Mouse (Mus musculus) embryonic facial prominence, embryonic 15.5 days (tissue): ENCODE data around the gene Entpd3. TPM values are rescaled to one million over a fixed set of nuclear protein-coding genes. Genes with fewer than 3 reads are reported as not detected.
A peak's percentile ranks its signal among the peaks of the same experiment; 100 is the strongest.

Experiments
- ATAC-seq: fragments of 200-750 bp; cut with Nextera tagmentation; 2 replicates; pipeline ENCODE4 v1.8.0; 2017; ENCODE audit warnings: low read depth, moderate TSS enrichment; ENCODE audit not compliant: insufficient number of reproducible peaks, low FRiP score, low TSS enrichment
- H3K27ac ChIP-seq: fragments of 300-500 bp; sonication (generic); replicated peaks from 2 replicates; pipeline ENCODE4 v1.5.1; 2015; ENCODE audit warnings: mild to moderate bottlenecking, inconsistent platforms
- H3K27me3 ChIP-seq: fragments of 300-500 bp; sonication (generic); 2 replicates; pipeline ENCODE4 v1.6.1; 2015; ENCODE audit warnings: inconsistent platforms
- H3K36me3 ChIP-seq: fragments of 300-500 bp; sonication (generic); 2 replicates; pipeline ENCODE4 v1.6.1; 2015; ENCODE audit warnings: mild to moderate bottlenecking, inconsistent platforms
- H3K4me1 ChIP-seq: fragments of 300-500 bp; sonication (generic); 2 replicates; pipeline ENCODE4 v1.6.1; 2015; ENCODE audit warnings: inconsistent platforms
- H3K4me2 ChIP-seq: fragments of 300-500 bp; sonication (generic); replicated peaks from 2 replicates; pipeline ENCODE4 v1.6.1; 2015; ENCODE audit warnings: mild to moderate bottlenecking, inconsistent platforms
- H3K4me3 ChIP-seq: fragments of 300-500 bp; sonication (generic); replicated peaks from 2 replicates; pipeline ENCODE4 v1.5.1; 2015; ENCODE audit warnings: mild to moderate bottlenecking, inconsistent platforms
- H3K9ac ChIP-seq: fragments of 300-500 bp; sonication (generic); 2 replicates; pipeline ENCODE4 v1.6.1; 2015; ENCODE audit warnings: inconsistent platforms
- H3K9me3 ChIP-seq: fragments of 300-500 bp; sonication (generic); replicated peaks from 2 replicates; pipeline ENCODE4 v1.6.1; 2016; ENCODE audit warnings: inconsistent platforms
- WGBS: fragments of 180-500 bp; shearing (Covaris S2); methylation state at CpG from one replicate; pipeline ENCODE4 v1.1.7; 2015; 5-methylcytosine and 5-hydroxymethylcytosine counted together
- polyA plus RNA-seq: library from polyadenylated mRNA; unstranded; fragments of >200 nt; fragmentation: Nextera tagmentation; extraction: Ambion mirVana; gene quantifications from 2 replicates; pipeline ENCODE4 v1.2.1, GENCODE M21; 2015

The Entpd3 gene
- polyA plus RNA-seq, 1 experiment from 2014 or later: 6.6 TPM

DNA sequence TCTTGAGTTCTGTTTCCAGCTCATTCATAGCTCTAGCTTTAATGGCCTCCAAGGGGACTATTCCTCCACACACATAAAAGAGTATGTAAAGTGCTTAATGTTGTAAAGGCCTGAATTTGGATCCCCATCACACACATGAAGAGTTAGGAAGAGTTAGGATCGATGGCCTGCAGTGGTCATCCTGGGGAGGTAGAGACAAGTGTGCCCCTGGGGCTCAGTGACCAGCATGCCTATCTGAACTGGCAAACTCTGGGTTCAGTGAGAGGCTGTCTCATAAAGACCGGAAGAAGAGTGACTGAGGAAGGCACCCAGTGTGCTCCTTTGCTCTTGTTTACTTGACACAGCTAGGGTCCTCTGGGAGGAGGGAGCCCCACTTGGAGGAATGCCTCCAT, 30.7 kb downstream of the Entpd3 start:
- Histone ChIP-seq H3K4me2 (peak overlapping the region; percentile 81), H3K9ac (peak overlapping the region; percentile 43; the same call in 1 of the 2 replicates), H3K4me3 (peak overlapping the region; percentile 91), H3K36me3 (peaks cover 31% of the 10 kb centered on the region), H3K27ac (no peak overlapping the region; the same call in 1 of the 2 replicates), H3K27me3 (no peaks in the 10 kb centered on the region), H3K9me3 (no peaks in the 10 kb centered on the region), H3K4me1 (peaks cover 23% of the 10 kb centered on the region)
- 31% methylated on average over 2 of the region's 2 CpGs for WGBS
- ATAC-seq: no peak

DNA sequence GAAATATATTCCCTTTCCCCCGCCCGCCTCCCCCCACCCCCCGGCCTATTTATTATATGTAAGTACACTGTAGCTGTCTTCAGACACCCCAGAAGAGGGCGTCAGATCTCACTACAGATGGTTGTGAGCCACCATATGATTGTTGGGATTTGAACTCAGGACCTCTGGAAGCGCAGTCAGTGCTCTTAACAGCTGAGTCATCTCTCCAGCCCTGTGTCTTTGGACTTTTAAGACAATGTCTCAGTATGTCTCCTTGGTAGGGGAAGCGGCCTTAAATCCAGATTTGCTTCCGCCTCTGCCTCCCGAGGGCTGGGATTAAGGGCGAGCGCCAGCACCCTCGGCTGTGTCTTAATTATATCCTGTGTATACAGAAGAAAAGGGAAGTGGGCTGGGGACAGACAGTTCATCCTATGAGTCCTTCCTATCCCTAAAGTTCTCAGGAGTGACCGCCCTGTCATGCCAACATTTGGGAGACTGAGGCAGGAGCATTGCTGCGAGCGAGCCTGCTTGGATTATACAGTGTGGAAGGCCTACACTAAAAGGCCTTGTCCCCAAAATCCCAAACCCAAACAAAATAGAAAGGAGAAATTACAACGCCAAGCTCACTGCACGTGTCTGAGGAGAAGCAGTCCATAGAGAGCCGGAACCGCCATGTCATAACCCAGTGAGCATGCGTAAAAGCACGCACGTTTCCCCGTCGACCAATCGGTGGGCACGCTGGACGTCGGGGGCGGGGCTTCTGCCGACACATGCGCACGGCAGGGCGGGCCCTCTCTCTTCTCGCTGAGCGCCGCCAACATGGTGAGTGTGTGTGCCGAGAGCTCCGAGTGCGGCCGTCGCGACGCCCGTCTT, 31.3 kb downstream of the Entpd3 start, which contains the start of gene Rpl14:
Rpl14 (plus strand) TSS at position 704 of the 852 bp plus-strand sequence.
- Histone ChIP-seq H3K4me1 (peaks cover 23% of the 10 kb centered on the region), H3K27ac (peak within 1 kb of the TSS; percentile 84), H3K4me2 (peak within 1 kb of the TSS; percentile 81), H3K4me3 (peak within 1 kb of the TSS; percentile 91), H3K27me3 (no peaks in the 10 kb centered on the region), H3K9me3 (no peaks in the 10 kb centered on the region), H3K36me3 (peaks cover 37% of the 10 kb centered on the region), H3K9ac (peak within 1 kb of the TSS; percentile 93)
- peak; percentile 97 for ATAC-seq
- WGBS: 4% methylated on average over 43 of the region's 43 CpGs

GRCm38 (mm10) chr9:120571593-120572385, 32.2 kb downstream of the Entpd3 start:
- Histone ChIP-seq H3K4me1 (peaks cover 30% of the 10 kb centered on the region), H3K9me3 (no peaks in the 10 kb centered on the region), H3K27ac (peak overlapping the region; percentile 82), H3K36me3 (peaks cover 41% of the 10 kb centered on the region), H3K27me3 (no peaks in the 10 kb centered on the region), H3K4me2 (peak overlapping the region; percentile 79), H3K4me3 (peak overlapping the region; percentile 91), H3K9ac (peak overlapping the region; percentile 93)
- 1% methylated on average over 53 of the region's 53 CpGs for WGBS
- ATAC-seq: peak; percentile 74

DNA sequence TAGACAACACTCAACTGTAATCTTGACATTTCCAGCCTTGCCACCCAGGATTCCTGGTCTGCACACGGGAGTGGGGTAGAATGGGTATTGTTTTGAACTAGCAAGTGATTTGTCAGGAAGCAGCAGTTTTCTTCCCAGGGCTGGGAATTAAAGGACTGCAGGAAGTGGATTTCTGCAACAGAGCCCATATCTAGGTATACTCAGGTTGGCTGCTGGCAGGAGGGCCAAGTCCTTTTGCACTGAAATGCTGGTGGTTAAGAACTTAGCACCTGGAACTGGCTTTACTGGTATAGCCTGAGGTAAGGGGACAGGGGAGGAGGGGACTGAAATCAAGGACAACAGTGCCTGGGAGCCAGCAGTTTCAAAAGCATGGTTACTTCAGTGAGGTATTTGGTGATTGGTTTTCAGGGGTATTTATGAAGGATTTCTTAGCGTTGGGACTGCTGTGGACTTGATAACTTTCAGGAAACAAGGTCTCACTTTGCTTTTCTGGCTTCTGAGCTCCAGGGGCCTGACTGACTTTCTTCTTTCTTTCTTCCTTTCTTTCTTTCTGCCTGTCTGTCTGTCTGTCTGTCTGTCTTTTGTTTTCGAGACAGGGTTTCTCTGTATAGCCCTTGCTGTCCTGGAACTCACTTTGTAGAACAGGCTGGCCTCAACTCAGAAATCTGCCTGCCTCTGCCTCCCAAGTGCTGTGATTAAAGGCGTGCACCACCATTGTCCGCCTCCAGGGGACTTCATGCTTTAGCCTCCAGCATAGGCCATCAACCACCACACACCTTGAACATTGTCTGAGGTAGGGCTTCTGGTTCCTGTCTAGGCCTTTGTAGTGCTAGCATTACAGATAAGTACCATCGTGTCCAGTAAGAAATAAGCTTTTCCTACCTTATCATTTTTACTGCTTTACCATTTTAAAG, 36.4 kb downstream of the Entpd3 start:
- H3K4me3 ChIP-seq: no peak overlapping the region
- no peak for ATAC-seq
- H3K27me3 ChIP-seq: no peaks in the 10 kb centered on the region
- peaks cover 41% of the 10 kb centered on the region for H3K36me3 ChIP-seq
- no peak overlapping the region; the same call in 1 of the 2 replicates for H3K27ac ChIP-seq
- H3K4me2 ChIP-seq: peak overlapping the region; percentile 83; the same call in 1 of the 2 replicates
- peaks cover 30% of the 10 kb centered on the region for H3K4me1 ChIP-seq
- H3K9me3 ChIP-seq: no peaks in the 10 kb centered on the region
- WGBS: 61% methylated on average over 6 of the region's 6 CpGs
- no peak overlapping the region for H3K9ac ChIP-seq

- Histone ChIP-seq H3K27me3 (no peaks in the 10 kb centered on the region), H3K9ac (0 out of 2 replicates have a peak overlapping the region, but pooled peaks have one; percentile 91), H3K4me2 (peak overlapping the region; percentile 83), H3K9me3 (no peaks in the 10 kb centered on the region), H3K27ac (no peak overlapping the region; the same call in 1 of the 2 replicates), H3K4me1 (peaks cover 30% of the 10 kb centered on the region), H3K36me3 (peaks cover 41% of the 10 kb centered on the region), H3K4me3 (peak overlapping the region; percentile 65)
- 6% methylated on average over 4 of the region's 4 CpGs for WGBS
- ATAC-seq: no peak; the same call in 1 of the 2 replicates
These were observed 37.0 kb downstream of the Entpd3 start for GRCm38 (mm10) chr9:120576662-120577013.

DNA sequence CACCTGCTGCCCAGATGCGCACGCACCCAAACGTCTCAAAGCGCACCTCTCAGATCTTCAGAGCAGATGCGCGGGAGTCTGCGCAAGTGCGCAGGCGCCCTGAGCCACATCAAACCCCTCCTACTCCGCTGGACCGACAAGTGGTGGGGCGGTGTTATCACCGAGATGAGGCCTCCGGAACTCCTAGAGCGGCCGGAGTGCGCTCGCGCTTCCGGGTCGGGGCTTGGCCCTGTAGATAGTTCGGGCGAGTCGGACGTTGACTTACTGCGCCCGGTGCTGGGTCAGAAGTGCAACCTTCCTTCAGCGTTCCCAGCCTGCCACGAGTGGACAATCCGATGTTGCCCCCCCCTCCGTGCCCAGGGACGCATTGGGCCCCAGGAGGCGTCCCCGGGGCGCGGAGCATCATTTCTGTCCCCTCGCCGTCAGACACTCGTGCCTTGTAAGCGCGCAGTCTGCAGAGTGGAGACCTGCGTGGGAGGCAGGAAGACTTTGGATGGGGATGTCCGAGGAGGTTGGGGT, 37.6 kb downstream of the Entpd3 start:
- peaks cover 41% of the 10 kb centered on the region for H3K36me3 ChIP-seq
- H3K27ac ChIP-seq: peak overlapping the region; percentile 63; the same call in 1 of the 2 replicates
- H3K4me1 ChIP-seq: peaks cover 31% of the 10 kb centered on the region
- H3K9me3 ChIP-seq: no peaks in the 10 kb centered on the region
- under 1% methylated on average over 43 of the region's 43 CpGs for WGBS
- peak overlapping the region; percentile 65 for H3K4me3 ChIP-seq
- H3K9ac ChIP-seq: peak overlapping the region; percentile 91
- peak; percentile 92 for ATAC-seq
- H3K4me2 ChIP-seq: peak overlapping the region; percentile 83
- H3K27me3 ChIP-seq: no peaks in the 10 kb centered on the region

DNA sequence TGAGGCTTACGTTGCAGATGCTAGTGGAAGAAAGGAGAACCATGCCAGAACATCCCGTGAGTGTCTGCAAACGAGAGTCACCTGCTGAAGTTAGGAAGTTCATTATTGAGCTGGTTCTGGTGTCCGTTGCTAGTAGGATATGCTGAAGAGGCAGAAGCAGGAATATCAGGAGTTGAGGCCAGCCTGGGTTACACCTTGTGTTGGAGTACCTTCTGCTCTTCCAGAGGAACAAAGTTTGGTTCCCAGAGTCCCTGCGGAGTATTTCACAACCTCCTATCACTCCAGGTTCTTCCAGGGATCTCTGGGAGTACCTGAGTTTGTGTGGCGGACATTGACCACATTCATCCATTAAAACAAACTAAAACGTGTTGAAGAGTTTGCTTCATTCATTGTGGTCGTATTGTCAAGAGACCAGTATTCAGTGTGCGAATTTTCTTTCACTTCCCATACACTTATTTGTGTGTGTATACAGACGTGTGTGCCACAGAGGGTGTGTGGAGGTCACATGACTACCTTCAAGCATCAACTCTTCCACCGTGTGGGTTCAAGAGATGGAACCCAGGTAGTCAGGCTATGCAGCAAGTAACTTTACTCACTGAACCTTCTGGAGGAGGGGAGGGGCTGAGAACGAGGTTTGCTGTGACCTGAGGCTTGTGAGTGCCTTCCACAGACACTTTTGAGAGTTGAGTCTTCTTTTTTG, 38.2 kb downstream of the Entpd3 start:
- peak overlapping the region; percentile 65 for H3K4me3 ChIP-seq
- H3K4me2 ChIP-seq: peak overlapping the region; percentile 83
- H3K27me3 ChIP-seq: no peaks in the 10 kb centered on the region
- H3K36me3 ChIP-seq: peaks cover 35% of the 10 kb centered on the region
- H3K9me3 ChIP-seq: no peaks in the 10 kb centered on the region
- ATAC-seq: no peak
- peaks cover 30% of the 10 kb centered on the region for H3K4me1 ChIP-seq
- WGBS: 51% methylated on average over 12 of the region's 12 CpGs
- peak overlapping the region; percentile 63; the same call in 1 of the 2 replicates for H3K27ac ChIP-seq
- H3K9ac ChIP-seq: peak overlapping the region; percentile 91

GRCm38 (mm10) chr9:120578701-120579100, 39.1 kb downstream of the Entpd3 start:
- H3K9ac ChIP-seq: no peak overlapping the region
- WGBS: 51% methylated on average over 6 of the region's 6 CpGs
- peaks cover 31% of the 10 kb centered on the region for H3K4me1 ChIP-seq
- no peak overlapping the region for H3K4me2 ChIP-seq
- H3K36me3 ChIP-seq: peaks cover 26% of the 10 kb centered on the region
- no peaks in the 10 kb centered on the region for H3K9me3 ChIP-seq
- H3K27me3 ChIP-seq: no peaks in the 10 kb centered on the region
- no peak for ATAC-seq
- no peak overlapping the region for H3K27ac ChIP-seq
- no peak overlapping the region for H3K4me3 ChIP-seq

- no peaks in the 10 kb centered on the region for H3K27me3 ChIP-seq
- H3K4me2 ChIP-seq: no peak overlapping the region
- peaks cover 15% of the 10 kb centered on the region for H3K36me3 ChIP-seq
- peaks cover 31% of the 10 kb centered on the region for H3K4me1 ChIP-seq
- H3K9me3 ChIP-seq: no peaks in the 10 kb centered on the region
- no peak overlapping the region for H3K27ac ChIP-seq
- H3K4me3 ChIP-seq: no peak overlapping the region
- no peak overlapping the region for H3K9ac ChIP-seq
- 75% methylated on average over 7 of the region's 7 CpGs for WGBS
- no peak for ATAC-seq
These were observed 40.2 kb downstream of the Entpd3 start for GRCm38 (mm10) chr9:120579808-120580207.
